Mouse (Mus musculus) midbrain, postnatal 0 days (tissue): ENCODE data around the gene Alk. TPM values are rescaled to one million over a fixed set of nuclear protein-coding genes. Genes with fewer than 3 reads are reported as not detected.

Experiments
- ATAC-seq: fragments of 200-750 bp; cut with Nextera tagmentation; 2 replicates; pipeline ENCODE4 v1.8.0; 2017; ENCODE audit warnings: moderate number of reproducible peaks, mild to moderate bottlenecking, moderate TSS enrichment, moderate library complexity; ENCODE audit not compliant: low FRiP score
- DNase-seq: peaks from one replicate; pipeline ENCODE4 v3.0.0-alpha.2; 2015; ENCODE audit warnings: low spot score
- H3K27ac ChIP-seq: fragments of 300-500 bp; sonication (generic); 2 replicates; pipeline ENCODE4 v1.5.1; 2014; ENCODE audit warnings: low read depth, mild to moderate bottlenecking, low read length, mixed read lengths
- H3K27me3 ChIP-seq: fragments of 300-500 bp; sonication (generic); 2 replicates; pipeline ENCODE4 v1.6.1; 2014; ENCODE audit warnings: low read length, control low read depth, mixed read lengths; ENCODE audit not compliant: insufficient read depth
- H3K36me3 ChIP-seq: fragments of 300-500 bp; sonication (generic); 2 replicates; pipeline ENCODE4 v1.6.1; 2014; ENCODE audit warnings: low read length, control low read depth, mixed read lengths; ENCODE audit not compliant: insufficient read depth
- H3K4me1 ChIP-seq: fragments of 300-500 bp; sonication (generic); 2 replicates; pipeline ENCODE4 v1.6.1; 2014; ENCODE audit warnings: mild to moderate bottlenecking, control low read depth, antibody characterized with exemption, low read length, mixed read lengths; ENCODE audit not compliant: insufficient read depth
- H3K4me2 ChIP-seq: fragments of 300-500 bp; sonication (generic); 2 replicates; pipeline ENCODE4 v1.6.1; 2014; ENCODE audit warnings: low read depth, mild to moderate bottlenecking, low read length, mixed read lengths; ENCODE audit not compliant: poor library complexity, severe bottlenecking
- H3K4me3 ChIP-seq: fragments of 300-500 bp; sonication (generic); 2 replicates; pipeline ENCODE4 v1.5.1; 2014; ENCODE audit warnings: low read depth, mild to moderate bottlenecking, low read length, moderate library complexity
- H3K9ac ChIP-seq: fragments of 300-500 bp; sonication (generic); replicated peaks from 2 replicates; pipeline ENCODE4 v1.6.1; 2014; ENCODE audit warnings: mild to moderate bottlenecking, low read length, moderate library complexity, mixed read lengths; ENCODE audit not compliant: poor library complexity, severe bottlenecking
- H3K9me3 ChIP-seq: fragments of 300-500 bp; sonication (generic); 2 replicates; pipeline ENCODE4 v1.6.1; 2016; ENCODE audit warnings: low read length, control low read depth
- CTCF ChIP-seq: IDR thresholded peaks from 2 replicates; pipeline ENCODE4 v1.5.1; 2016; ENCODE audit warnings: antibody characterized with exemption, mild to moderate bottlenecking
- WGBS: fragments of 180-500 bp; shearing (Covaris S2); extraction: QIAGEN DNeasy Blood & Tissue Kit; methylation state at CpG from one replicate; pipeline ENCODE4 v1.1.7; 2014; 5-methylcytosine and 5-hydroxymethylcytosine counted together
- polyA plus RNA-seq: library from polyadenylated mRNA; unstranded; fragments of >200 nt; fragmentation: Nextera tagmentation; extraction: Ambion mirVana; gene quantifications from 2 replicates; pipeline ENCODE4 v1.2.1, GENCODE M21; 2015
- total RNA-seq: library from RNA; depleted of rRNA; stranded (reverse); fragments of >200 nt; gene quantifications from 2 replicates; pipeline ENCODE4 v1.2.3, GENCODE M21; 2014; rRNA removed

The Alk gene
- total RNA-seq (17.6 and 33.0 TPM in 2 replicates), polyA plus RNA-seq (3.6 and 5.2 TPM in 2 replicates)

DNA sequence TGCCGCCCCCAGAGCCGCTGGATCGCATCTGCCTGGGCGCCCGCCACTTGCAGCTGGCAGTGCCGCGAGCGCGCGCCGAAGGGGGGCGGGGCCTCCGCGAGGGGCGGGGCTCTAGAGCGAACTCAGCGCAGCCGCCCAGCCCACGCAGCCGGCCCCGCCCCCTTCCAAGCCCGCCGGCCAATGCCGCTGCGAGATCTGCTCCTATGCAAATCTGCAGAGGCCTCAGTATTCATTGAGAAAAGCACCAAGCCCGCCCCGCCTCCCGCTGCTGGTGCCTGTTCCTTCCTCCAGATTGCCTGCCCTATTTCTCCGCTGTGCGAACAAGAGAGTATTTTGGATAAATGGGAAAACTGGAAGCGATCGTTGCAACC, at the start of gene Alk:
Alk (minus strand) TSS at position 18 of the 371 bp plus-strand sequence.
- Histone ChIP-seq H3K4me1 (no peaks in the 10 kb centered on the region), H3K27ac (no peak within 1 kb of the TSS), H3K9ac (peak within 1 kb of the TSS; percentile 55), H3K36me3 (no peaks in the 10 kb centered on the region), H3K4me3 (peak within 1 kb of the TSS; percentile 64), H3K9me3 (no peaks in the 10 kb centered on the region), H3K4me2 (peak within 1 kb of the TSS; percentile 89), H3K27me3 (0 out of 2 replicates have a peak, but pooled peaks cover 6% of the 10 kb centered on the region)
- WGBS: 2% methylated on average over 31 of the region's 32 CpGs
- ATAC-seq (peak; percentile 92), DNase-seq (peak; percentile 96)
- TF ChIP-seq CTCF: no peak

DNA sequence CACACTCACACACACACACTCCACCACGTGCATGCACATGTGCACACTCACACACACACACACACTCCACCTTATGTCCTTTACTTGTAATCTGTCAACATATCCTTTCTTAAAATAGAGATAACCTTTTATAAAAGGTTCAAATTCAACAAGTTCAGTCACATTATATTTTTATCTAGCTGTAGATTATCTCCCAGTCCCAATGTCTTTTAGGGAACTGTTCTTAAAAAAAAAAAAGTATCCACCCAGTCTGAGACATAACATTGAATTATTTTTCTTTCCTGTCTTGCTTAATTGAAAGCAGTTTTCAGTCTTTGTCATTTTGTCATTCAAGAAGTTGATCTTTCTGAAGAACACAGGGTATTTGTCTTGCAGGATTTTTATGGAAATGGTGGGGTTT, 48.4 kb upstream of the Alk start:
- Histone ChIP-seq H3K4me3 (no peak overlapping the region), H3K27ac (no peak overlapping the region), H3K4me1 (no peaks in the 10 kb centered on the region), H3K9ac (no peak overlapping the region), H3K9me3 (no peaks in the 10 kb centered on the region), H3K27me3 (no peaks in the 10 kb centered on the region), H3K36me3 (no peaks in the 10 kb centered on the region), H3K4me2 (no peak overlapping the region)
- no peak for ATAC-seq
- no peak for DNase-seq
- TF ChIP-seq CTCF: no peak
- 88% methylated on average over 1 of the region's 1 CpGs for WGBS

GRCm38 (mm10) chr17:72648607-72649217, 44.3 kb upstream of the Alk start:
- no peaks in the 10 kb centered on the region for H3K36me3 ChIP-seq
- no peaks in the 10 kb centered on the region for H3K9me3 ChIP-seq
- no peak overlapping the region for H3K9ac ChIP-seq
- no peak overlapping the region for H3K4me2 ChIP-seq
- H3K4me3 ChIP-seq: no peak overlapping the region
- H3K27ac ChIP-seq: no peak overlapping the region
- DNase-seq (no peak), ATAC-seq (no peak)
- no peaks in the 10 kb centered on the region for H3K4me1 ChIP-seq
- no peak for TF ChIP-seq CTCF
- 83% methylated on average over 6 of the region's 6 CpGs for WGBS
- no peaks in the 10 kb centered on the region for H3K27me3 ChIP-seq

GRCm38 (mm10) chr17:72646167-72646566, 41.7 kb upstream of the Alk start:
- no peaks in the 10 kb centered on the region for H3K4me1 ChIP-seq
- no peak overlapping the region for H3K4me3 ChIP-seq
- WGBS: 85% methylated on average over 5 of the region's 5 CpGs
- no peak overlapping the region for H3K9ac ChIP-seq
- no peak overlapping the region for H3K4me2 ChIP-seq
- H3K9me3 ChIP-seq: no peaks in the 10 kb centered on the region
- H3K27ac ChIP-seq: no peak overlapping the region
- H3K36me3 ChIP-seq: no peaks in the 10 kb centered on the region
- ATAC-seq (no peak), DNase-seq (no peak)
- H3K27me3 ChIP-seq: no peaks in the 10 kb centered on the region
- no peak for TF ChIP-seq CTCF

DNA sequence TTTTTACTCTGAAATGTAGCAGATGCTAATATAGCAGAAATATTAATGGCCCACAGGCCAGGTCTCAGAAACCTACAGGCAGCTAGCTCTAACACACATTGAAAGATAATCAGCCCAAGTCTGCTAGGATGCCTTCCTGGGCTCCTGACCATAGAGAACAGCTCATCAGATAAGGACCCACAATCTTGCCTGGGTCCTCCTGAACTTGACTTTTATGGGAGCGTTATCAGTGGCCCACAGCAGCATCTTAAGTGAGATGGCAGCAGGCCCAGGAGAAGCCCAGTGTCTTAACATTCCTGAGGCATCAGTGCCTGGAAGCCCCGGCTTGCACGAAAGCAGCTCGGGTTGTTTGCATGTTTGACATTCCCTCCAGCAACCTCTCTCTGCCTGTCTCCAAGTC, 35.7 kb upstream of the Alk start:
- DNase-seq (no peak), ATAC-seq (no peak)
- Histone ChIP-seq H3K9me3 (no peaks in the 10 kb centered on the region), H3K27me3 (no peaks in the 10 kb centered on the region), H3K4me2 (no peak overlapping the region), H3K36me3 (no peaks in the 10 kb centered on the region), H3K27ac (no peak overlapping the region), H3K4me3 (no peak overlapping the region), H3K9ac (no peak overlapping the region), H3K4me1 (no peaks in the 10 kb centered on the region)
- WGBS: 41% methylated on average over 4 of the region's 4 CpGs
- no peak for TF ChIP-seq CTCF

- Histone ChIP-seq H3K9ac (no peak overlapping the region), H3K27me3 (no peaks in the 10 kb centered on the region), H3K9me3 (no peaks in the 10 kb centered on the region), H3K27ac (no peak overlapping the region), H3K36me3 (no peaks in the 10 kb centered on the region), H3K4me3 (no peak overlapping the region), H3K4me1 (no peaks in the 10 kb centered on the region), H3K4me2 (no peak overlapping the region)
- ATAC-seq (no peak), DNase-seq (no peak)
- no peak for TF ChIP-seq CTCF
- 74% methylated on average over 7 of the region's 7 CpGs for WGBS
Observed at GRCm38 (mm10) chr17:72639400-72639799, 35.0 kb upstream of the Alk start.
